Mouse (Mus musculus): ENCODE measurements around the gene Stx1a.

DNA sequence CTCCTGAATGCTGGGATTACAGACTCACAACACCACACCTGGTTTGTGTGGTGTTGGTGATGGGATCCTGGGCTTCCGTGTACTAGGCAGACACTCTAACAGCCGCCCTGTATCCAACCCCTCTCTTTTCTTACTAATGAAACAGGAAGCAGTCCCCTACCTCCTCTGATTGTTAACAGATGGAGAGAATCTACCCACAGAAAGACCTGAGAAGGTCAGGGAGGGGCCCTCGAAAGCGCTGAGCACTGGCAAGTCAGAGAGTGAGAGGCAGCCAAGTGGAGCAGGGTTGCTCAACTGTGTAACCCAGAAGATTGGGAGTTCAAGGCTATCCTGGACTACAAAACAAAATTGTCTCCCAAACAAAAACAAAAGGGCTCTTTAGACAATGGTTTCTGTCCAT is 63.6 kb downstream of the Stx1a start:
- TF ChIP-seq CTCF (IDR thresholded peaks at IDR 0.05; ENCODE audit: insufficient read depth, low read depth, low read length) (no peak), POLR2A (IDR thresholded peaks at IDR 0.05; ENCODE audit: insufficient read depth, low read depth, low read length) (no peak)

Data from olfactory bulb, adult 2 months (tissue).